Mouse (Mus musculus) G1E (cell line): ENCODE measurements around the gene Polr3gl.

Experiments
- CTCF ChIP-seq: IDR thresholded peaks from 2 replicates; pipeline ENCODE4 v1.5.1; 2012; ENCODE audit warnings: low read depth, low read length, inconsistent platforms, mixed read lengths
- POLR2AphosphoS5 ChIP-seq: IDR thresholded peaks from 2 replicates; pipeline ENCODE4 v1.6.1; 2012; ENCODE audit warnings: low read depth, low read length, inconsistent platforms; ENCODE audit not compliant: insufficient replicate concordance
- TAL1 ChIP-seq: conservative IDR thresholded peaks from 2 replicates; pipeline ENCODE4 v1.6.1; 2012; ENCODE audit warnings: low read depth, low read length, inconsistent platforms, mixed read lengths

GRCm38 (mm10) chr3:96576005-96576658, 17.8 kb downstream of the Polr3gl start:
- no peak for TF ChIP-seq CTCF
- TF ChIP-seq TAL1: no peak
- TF ChIP-seq POLR2AphosphoS5: no peak
